Mouse (Mus musculus) WW6 (cell line): ENCODE measurements around the gene Ntf5.
"Not testable (repeated sequence)": the region's sequence is repeated elsewhere in the genome, so short reads cannot be mapped to it uniquely, and the experiment has no call there.

Source experiments
- DNase-seq: peaks from one replicate; pipeline ENCODE4 v3.0.0-alpha.2; 2013; ENCODE audit warnings: low read depth, low spot score

Gene Ntf5

GRCm38 (mm10) chr7:45461781-45462180 lies 48.3 kb downstream of the Ntf5 start:
- no peak for DNase-seq

- DNase-seq = no peak
Measured at GRCm38 (mm10) chr7:45462325-45462724, 48.8 kb downstream of the Ntf5 start.

DNA sequence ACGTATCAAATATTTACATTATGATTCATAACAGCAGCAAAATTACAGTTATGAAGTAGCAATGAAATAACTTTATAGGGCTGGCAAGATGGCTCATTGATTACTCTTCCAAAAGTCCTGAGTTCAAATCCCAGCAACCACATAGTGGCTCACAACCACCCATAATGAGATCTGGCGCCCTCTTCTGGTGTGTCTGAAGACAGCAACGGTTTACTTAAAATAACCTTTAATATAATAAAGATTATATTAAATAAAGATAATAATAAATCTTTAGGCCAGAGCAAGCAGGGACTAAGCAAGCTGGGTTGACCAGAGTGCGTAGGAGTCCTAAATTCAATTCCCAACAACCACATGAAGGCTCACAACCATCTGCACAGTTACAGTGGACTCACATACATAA lies 49.4 kb downstream of the Ntf5 start:
- not testable (repeated sequence) for DNase-seq

DNA sequence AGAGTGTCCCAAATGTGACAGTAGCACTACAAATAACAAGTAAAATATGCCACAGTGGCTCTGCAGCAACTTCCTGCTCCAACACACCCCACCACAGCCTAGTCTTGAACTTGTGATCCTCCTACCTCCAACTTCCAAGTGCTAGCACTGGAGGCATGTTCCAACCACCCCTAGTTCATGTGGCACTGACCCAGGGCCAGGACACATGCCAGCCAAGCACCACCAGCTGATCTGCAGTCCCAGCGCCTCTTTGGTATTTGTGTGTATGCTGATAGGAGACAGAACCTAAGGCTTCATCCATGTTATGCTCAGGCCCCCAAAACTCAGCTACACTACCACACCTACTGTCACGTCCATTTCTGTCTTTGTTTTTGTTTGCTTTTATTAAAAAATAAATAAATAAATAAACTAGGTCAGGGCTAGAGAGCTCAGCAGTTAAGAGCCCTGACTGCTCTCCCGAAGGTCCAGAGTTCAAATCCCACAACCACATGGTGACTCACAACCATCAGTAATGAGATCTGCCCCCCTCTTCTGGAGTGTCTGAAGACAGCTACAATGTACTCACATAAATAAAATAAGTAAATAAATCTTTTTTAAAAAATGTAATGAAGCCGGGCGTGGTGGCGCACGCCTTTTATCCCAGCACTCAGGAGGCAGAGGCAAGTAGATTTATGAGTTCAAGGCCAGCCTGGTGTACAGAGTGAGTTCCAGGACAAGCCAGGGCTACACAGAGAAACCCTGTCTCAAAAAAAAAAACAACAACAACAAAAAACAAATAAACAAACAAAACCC lies 50.7 kb downstream of the Ntf5 start:
- DNase-seq = no peak

DNA sequence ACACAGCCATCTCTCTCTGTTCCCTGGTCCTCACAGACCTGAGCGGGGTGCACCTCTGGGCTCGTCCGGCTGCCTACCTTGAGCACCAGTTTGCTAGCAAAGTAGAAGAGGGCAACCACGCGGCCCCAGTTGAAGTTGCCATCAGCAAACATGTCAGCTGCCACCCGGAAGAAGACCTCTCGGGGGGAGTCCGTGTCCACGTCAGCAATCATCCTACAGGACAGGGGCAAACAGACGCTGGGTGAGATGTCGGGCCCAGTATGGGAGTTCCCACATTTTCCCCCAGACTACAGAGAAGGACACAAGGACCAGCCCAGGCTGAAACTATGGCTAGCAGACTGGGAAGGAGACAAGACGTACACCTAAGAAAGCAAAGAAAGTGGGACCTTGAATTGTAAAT lies 51.6 kb downstream of the Ntf5 start:
- DNase-seq = no peak

GRCm38 (mm10) chr7:45465549-45465948 lies 52.1 kb downstream of the Ntf5 start:
- DNase-seq = no peak

DNA sequence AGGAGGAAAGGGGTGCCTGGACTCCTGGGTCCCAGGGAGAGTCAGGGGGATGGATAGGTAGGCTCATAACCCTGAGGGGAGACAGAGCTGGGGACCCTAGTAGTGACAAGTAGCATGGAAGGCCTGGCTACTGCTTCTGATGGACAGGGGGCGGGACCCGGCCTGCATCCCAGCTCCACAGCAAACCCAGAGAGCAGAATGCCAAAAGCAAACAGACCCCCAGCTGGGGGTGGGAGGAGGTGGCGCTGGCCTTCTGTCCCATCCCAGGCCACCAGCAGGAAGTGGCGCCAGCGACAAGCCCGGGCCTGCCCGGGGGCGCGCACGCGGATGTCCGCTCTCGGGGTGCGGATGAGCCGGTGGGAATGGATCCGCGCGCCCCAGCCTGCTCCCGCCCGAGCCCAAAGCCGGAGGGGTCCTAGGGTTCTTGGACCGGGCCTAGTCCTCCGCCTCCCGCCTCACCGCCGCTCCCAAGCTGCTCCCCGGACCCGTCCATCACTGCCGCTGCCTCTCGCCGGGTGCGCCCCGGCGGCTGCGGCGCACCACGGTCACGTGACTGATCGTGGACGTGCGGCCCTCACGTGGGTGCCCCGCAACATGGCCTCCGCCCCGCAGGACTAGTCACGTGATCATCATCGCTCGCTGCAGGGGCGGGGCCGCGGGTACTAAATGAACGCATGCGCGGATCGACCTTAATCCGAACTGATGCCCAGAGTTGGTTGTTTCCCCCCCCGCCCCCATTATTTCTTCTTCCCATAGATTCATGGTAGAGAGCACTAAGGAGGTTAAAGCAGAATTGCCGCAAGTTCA lies 53.0 kb downstream of the Ntf5 start, which contains the start of gene Bax:
Bax (minus strand) TSS at position 616 of the 807 bp plus-strand sequence.
- peak; percentile 82 for DNase-seq
